14 mouse cellular contexts compared by ENCODE assay signal in the genomic region with DNA sequence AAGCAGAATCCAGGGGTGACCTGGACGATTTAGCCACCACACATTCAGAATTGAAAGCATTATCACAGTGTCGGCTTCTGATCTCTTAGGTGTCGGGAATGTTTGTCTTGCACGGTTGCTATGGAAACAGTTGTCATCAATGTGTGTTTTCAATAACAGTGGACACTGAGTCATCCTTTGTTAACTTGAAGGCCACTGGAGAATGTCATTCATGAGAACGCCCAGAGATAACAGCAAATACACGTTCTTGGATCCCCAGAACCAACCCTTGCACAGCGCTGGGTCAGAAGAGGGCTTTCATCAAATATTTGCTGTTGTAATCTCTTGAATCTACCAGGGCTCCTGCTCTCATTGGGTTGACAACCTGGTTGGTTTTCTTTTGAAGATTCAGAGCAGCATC. TPM values are rescaled to one million over a fixed set of nuclear protein-coding genes. Genes with fewer than 3 reads are reported as not detected.
DNase-seq lines count a peak whose midpoint lies in the region; ATAC-seq and TF ChIP-seq lines count a peak whose summit lies in the region.
"Had no signal": no experiment of that assay in that cellular context is flagged by ENCODE, and none has a peak within 500 bp of the region (broad histone marks: within the 10 kb centered on the region; RNA-seq: fewer than 3 reads in every experiment).

No protein-coding gene starts in this region.

- H3K9me3 ChIP-seq in heart, embryonic 12.5 days (replicated peaks): no peaks in the 10 kb centered on the region
- no peaks in the 10 kb centered on the region for H3K9me3 ChIP-seq in midbrain, embryonic 16.5 days (replicated peaks; ENCODE audit: control insufficient read depth, low read length, poor library complexity, severe bottlenecking)
- H3K9me3 ChIP-seq in midbrain, postnatal 0 days (ENCODE audit: low read length): no peaks in the 10 kb centered on the region
- H3K9me3 ChIP-seq: heart, embryonic 13.5 days; limb, embryonic 10.5 days; liver, embryonic 15.5 days had no signal

- ATAC-seq in heart, embryonic 12.5 days (ENCODE audit: insufficient number of reproducible peaks, low FRiP score): 0 out of 2 replicates have a peak, but pooled peaks have one; percentile 22
- 0 out of 2 replicates have a peak, but pooled peaks have one; percentile 36 for ATAC-seq in midbrain, embryonic 16.5 days
- no peak for ATAC-seq in midbrain, postnatal 0 days (ENCODE audit: low FRiP score)
- ATAC-seq: hindbrain, embryonic 16.5 days had no signal

- intact Hi-C loops in heart, postnatal 36 days (cut with DNase I): no loop called here

- no peaks in the 10 kb centered on the region for H3K27me3 ChIP-seq in heart, embryonic 12.5 days (replicated peaks)
- H3K27me3 ChIP-seq in midbrain, embryonic 16.5 days (ENCODE audit: control insufficient read depth, insufficient read depth, low read depth, low read length): no peaks in the 10 kb centered on the region
- H3K27me3 ChIP-seq in midbrain, postnatal 0 days (ENCODE audit: insufficient read depth, low read length): no peaks in the 10 kb centered on the region
- H3K27me3 ChIP-seq: heart, embryonic 13.5 days; liver, embryonic 15.5 days had no signal

- TF ChIP-seq CTCF in midbrain, postnatal 0 days (IDR thresholded peaks at IDR 0.05): no peak

- H3K27ac ChIP-seq in heart, embryonic 12.5 days (ENCODE audit: poor library complexity, severe bottlenecking): no peak overlapping the region
- no peak overlapping the region for H3K27ac ChIP-seq in midbrain, embryonic 16.5 days (ENCODE audit: low read length)
- no peak overlapping the region for H3K27ac ChIP-seq in midbrain, postnatal 0 days (ENCODE audit: low read depth, low read length)
- H3K27ac ChIP-seq: heart, embryonic 13.5 days; limb, embryonic 10.5 days; liver, embryonic 15.5 days had no signal

- H3K4me1 ChIP-seq in heart, embryonic 12.5 days (replicated peaks): peaks cover 11% of the 10 kb centered on the region
- H3K4me1 ChIP-seq in midbrain, embryonic 16.5 days (ENCODE audit: control insufficient read depth, insufficient read depth, low read length): no peaks in the 10 kb centered on the region
- no peaks in the 10 kb centered on the region for H3K4me1 ChIP-seq in midbrain, postnatal 0 days (ENCODE audit: insufficient read depth, low read length)
- H3K4me1 ChIP-seq: limb, embryonic 10.5 days had no signal

- H3K4me2 ChIP-seq in heart, embryonic 12.5 days: no peak overlapping the region
- H3K4me2 ChIP-seq in midbrain, embryonic 16.5 days (ENCODE audit: low read length): no peak overlapping the region
- H3K4me2 ChIP-seq in midbrain, postnatal 0 days (ENCODE audit: low read depth, low read length, poor library complexity, severe bottlenecking): no peak overlapping the region
- H3K4me2 ChIP-seq: heart, embryonic 13.5 days; liver, embryonic 15.5 days had no signal

- peaks cover 23% of the 10 kb centered on the region for H3K36me3 ChIP-seq in heart, embryonic 12.5 days
- 0 out of 2 replicates have a peak, but pooled peaks cover 2% of the 10 kb centered on the region for H3K36me3 ChIP-seq in midbrain, embryonic 16.5 days (ENCODE audit: control insufficient read depth, insufficient read depth, low read length)
- no peaks in the 10 kb centered on the region for H3K36me3 ChIP-seq in midbrain, postnatal 0 days (ENCODE audit: insufficient read depth, low read length)
- H3K36me3 ChIP-seq: limb, embryonic 10.5 days had no signal

- no peak for DNase-seq in heart, postnatal 36 days
- no peak for DNase-seq in midbrain, postnatal 0 days (ENCODE audit: low spot score)
- DNase-seq in embryo, embryonic 9.5 days (ENCODE audit: extremely low spot score): peak; percentile 12
- DNase-seq in cerebellum, adult 11-12 months: no peak
- no peak for DNase-seq in kidney, adult 18-20 months
- DNase-seq: cerebellum, adult 2 months; gastrocnemius, postnatal 14 days; lung, postnatal 14 days had no signal

- no peak overlapping the region for H3K4me3 ChIP-seq in heart, embryonic 12.5 days
- H3K4me3 ChIP-seq in midbrain, embryonic 16.5 days (ENCODE audit: low read depth, low read length): no peak overlapping the region
- H3K4me3 ChIP-seq in midbrain, postnatal 0 days (ENCODE audit: low read depth, low read length): no peak overlapping the region
- H3K4me3 ChIP-seq: heart, embryonic 13.5 days; limb, embryonic 10.5 days; liver, embryonic 15.5 days had no signal

- no peak overlapping the region for H3K9ac ChIP-seq in heart, embryonic 12.5 days
- no peak overlapping the region for H3K9ac ChIP-seq in midbrain, embryonic 16.5 days (ENCODE audit: low read depth, low read length)
- H3K9ac ChIP-seq in midbrain, postnatal 0 days (replicated peaks; ENCODE audit: low read length, poor library complexity, severe bottlenecking): no peak overlapping the region
- H3K9ac ChIP-seq: heart, embryonic 13.5 days; liver, embryonic 15.5 days had no signal

- 18% methylated on average over 7 of the region's 7 CpGs for WGBS in heart, embryonic 12.5 days
- 48% methylated on average over 7 of the region's 7 CpGs for WGBS in midbrain, embryonic 16.5 days
- 49% methylated on average over 7 of the region's 7 CpGs for WGBS in midbrain, postnatal 0 days

RNA-seq across cellular contexts. Expression of gene Nab1, which starts 43.9 kb away (rescaled TPM):
- 29.3 and 32.7 TPM in 2 replicates for polyA plus RNA-seq in heart, embryonic 12.5 days (2016; fragmentation: Nextera tagmentation; extraction: Ambion mirVana)
- 10 to 100 TPM; 20.2 to 27.4 TPM for total RNA-seq in heart, postnatal 36 days (2021)
- polyA plus RNA-seq in midbrain, embryonic 16.5 days (2015; fragmentation: Nextera tagmentation; extraction: Ambion mirVana): 4.8 and 5.4 TPM in 2 replicates
- total RNA-seq in midbrain, postnatal 0 days (2014; rRNA removed): 11.0 and 14.5 TPM in 2 replicates
- 4.9 and 5.9 TPM in 2 replicates for polyA plus RNA-seq in midbrain, postnatal 0 days (2015; fragmentation: Nextera tagmentation; extraction: Ambion mirVana)
